Mouse (Mus musculus): ENCODE measurements around the gene 4930544D05Rik. TPM values are rescaled to one million over a fixed set of nuclear protein-coding genes. Genes with fewer than 3 reads are reported as not detected.

The 4930544D05Rik gene
- total RNA-seq, 1 experiment = 0.45 TPM

GRCm38 (mm10) chr11:70657573-70657972 is 41.9 kb downstream of the 4930544D05Rik start:
- TF ChIP-seq ZNF384 (IDR thresholded peaks at IDR 0.05; ENCODE audit: low read depth, low read length) (no peak), ZC3H11A (IDR thresholded peaks at IDR 0.05; ENCODE audit: borderline replicate concordance, low read depth, low read length) (no peak), HCFC1 (IDR thresholded peaks at IDR 0.05; ENCODE audit: borderline replicate concordance, insufficient read depth, low read length) (no peak), CHD2 (IDR thresholded peaks at IDR 0.05; ENCODE audit: low read depth, low read length) (no peak)
- Histone ChIP-seq H3K4me3 (ENCODE audit: insufficient read depth in 1 of 2, low read depth in 1 of 2, low read length in 2 of 2, poor library complexity in 1 of 2, severe bottlenecking in 1 of 2) (no peak overlapping the region), H3K9me3 (ENCODE audit: control insufficient read depth, insufficient read depth, low read depth, low read length) (no peaks in the 10 kb centered on the region), H3K27ac (ENCODE audit: insufficient read depth, low read depth, low read length, poor library complexity, severe bottlenecking) (no peak overlapping the region), H3K36me3 (ENCODE audit: control insufficient read depth, insufficient read depth, low read length, poor library complexity, severe bottlenecking) (peaks cover 16% of the 10 kb centered on the region), H3K9ac (ENCODE audit: insufficient read depth, low read depth, low read length, poor library complexity, severe bottlenecking) (no peak overlapping the region), H3K4me1 (ENCODE audit: control insufficient read depth in 2 of 2, insufficient read depth in 2 of 2, low read length in 2 of 2, poor library complexity in 1 of 2) (peaks cover 8 to 25% of the 10 kb centered on the region in 2 experiments; a peak in 3 of 4 replicates)
- in situ Hi-C loops (cut with MboI; ENCODE audit: low sequenced_read_pairs in 2 of 2, unreplicated experiment in 2 of 2) = no loop called here
- no peak for DNase-seq (ENCODE audit: low read depth, low spot score)

GRCm38 (mm10) chr11:70657991-70658390 is 42.3 kb downstream of the 4930544D05Rik start:
- in situ Hi-C loops (cut with MboI; ENCODE audit: low sequenced_read_pairs in 2 of 2, unreplicated experiment in 2 of 2) = no loop called here
- H3K9ac ChIP-seq (ENCODE audit: insufficient read depth, low read depth, low read length, poor library complexity, severe bottlenecking) = no peak overlapping the region; the same call in 1 of the 2 replicates
- H3K36me3 ChIP-seq (ENCODE audit: control insufficient read depth, insufficient read depth, low read length, poor library complexity, severe bottlenecking) = peaks cover 16% of the 10 kb centered on the region
- H3K4me3 ChIP-seq (ENCODE audit: insufficient read depth in 1 of 2, low read depth in 1 of 2, low read length in 2 of 2, poor library complexity in 1 of 2, severe bottlenecking in 1 of 2) = no peak overlapping the region
- H3K27ac ChIP-seq (ENCODE audit: insufficient read depth, low read depth, low read length, poor library complexity, severe bottlenecking) = no peak overlapping the region
- H3K4me1 ChIP-seq (ENCODE audit: control insufficient read depth in 2 of 2, insufficient read depth in 2 of 2, low read length in 2 of 2, poor library complexity in 1 of 2) = peaks cover 8 to 25% of the 10 kb centered on the region in 2 experiments; a peak in 3 of 4 replicates
- TF ChIP-seq HCFC1 (IDR thresholded peaks at IDR 0.05; ENCODE audit: borderline replicate concordance, insufficient read depth, low read length) (no peak), CHD2 (IDR thresholded peaks at IDR 0.05; ENCODE audit: low read depth, low read length) (no peak), MAFK (IDR thresholded peaks at IDR 0.05; ENCODE audit: insufficient read depth, low read depth, low read length) (no peak), ZNF384 (IDR thresholded peaks at IDR 0.05; ENCODE audit: low read depth, low read length) (no peak), ZC3H11A (IDR thresholded peaks at IDR 0.05; ENCODE audit: borderline replicate concordance, low read depth, low read length) (no peak)
- DNase-seq (ENCODE audit: low read depth, low spot score) = no peak
- no peaks in the 10 kb centered on the region for H3K9me3 ChIP-seq (ENCODE audit: control insufficient read depth, insufficient read depth, low read depth, low read length)

GRCm38 (mm10) chr11:70658521-70658920 is 42.9 kb downstream of the 4930544D05Rik start:
- Histone ChIP-seq H3K36me3 (ENCODE audit: control insufficient read depth, insufficient read depth, low read length, poor library complexity, severe bottlenecking) (peaks cover 14% of the 10 kb centered on the region), H3K9ac (ENCODE audit: insufficient read depth, low read depth, low read length, poor library complexity, severe bottlenecking) (peak overlapping the region; percentile 27; the same call in 1 of the 2 replicates), H3K4me3 (ENCODE audit: insufficient read depth in 1 of 2, low read depth in 1 of 2, low read length in 2 of 2, poor library complexity in 1 of 2, severe bottlenecking in 1 of 2) (no peak overlapping the region), H3K27ac (ENCODE audit: insufficient read depth, low read depth, low read length, poor library complexity, severe bottlenecking) (no peak overlapping the region), H3K4me1 (ENCODE audit: control insufficient read depth in 2 of 2, insufficient read depth in 2 of 2, low read length in 2 of 2, poor library complexity in 1 of 2) (peaks cover 8 to 25% of the 10 kb centered on the region in 2 experiments; a peak in 3 of 4 replicates), H3K9me3 (ENCODE audit: control insufficient read depth, insufficient read depth, low read depth, low read length) (no peaks in the 10 kb centered on the region)
- in situ Hi-C loops (cut with MboI; ENCODE audit: low sequenced_read_pairs in 2 of 2, unreplicated experiment in 2 of 2) = no loop called here
- no peak for TF ChIP-seq ZC3H11A (IDR thresholded peaks at IDR 0.05; ENCODE audit: borderline replicate concordance, low read depth, low read length)
- no peak for TF ChIP-seq ZNF384 (IDR thresholded peaks at IDR 0.05; ENCODE audit: low read depth, low read length)
- TF ChIP-seq CHD2 (IDR thresholded peaks at IDR 0.05; ENCODE audit: low read depth, low read length) = no peak
- TF ChIP-seq HCFC1 (IDR thresholded peaks at IDR 0.05; ENCODE audit: borderline replicate concordance, insufficient read depth, low read length) = no peak
- no peak for TF ChIP-seq MAFK (IDR thresholded peaks at IDR 0.05; ENCODE audit: insufficient read depth, low read depth, low read length)
- DNase-seq (ENCODE audit: low read depth, low spot score) = no peak

- Histone ChIP-seq H3K36me3 (ENCODE audit: control insufficient read depth, insufficient read depth, low read length, poor library complexity, severe bottlenecking) (peaks cover 14% of the 10 kb centered on the region), H3K4me1 (ENCODE audit: control insufficient read depth in 2 of 2, insufficient read depth in 2 of 2, low read length in 2 of 2, poor library complexity in 1 of 2) (peaks cover 8 to 25% of the 10 kb centered on the region in 2 experiments; a peak in 3 of 4 replicates), H3K9me3 (ENCODE audit: control insufficient read depth, insufficient read depth, low read depth, low read length) (no peaks in the 10 kb centered on the region), H3K27ac (ENCODE audit: insufficient read depth, low read depth, low read length, poor library complexity, severe bottlenecking) (no peak overlapping the region), H3K4me3 (ENCODE audit: insufficient read depth in 1 of 2, low read depth in 1 of 2, low read length in 2 of 2, poor library complexity in 1 of 2, severe bottlenecking in 1 of 2) (no peak overlapping the region), H3K9ac (ENCODE audit: insufficient read depth, low read depth, low read length, poor library complexity, severe bottlenecking) (peak overlapping the region; percentile 27; the same call in 1 of the 2 replicates)
- in situ Hi-C loops (cut with MboI; ENCODE audit: low sequenced_read_pairs in 2 of 2, unreplicated experiment in 2 of 2) = no loop called here
- TF ChIP-seq MAFK (IDR thresholded peaks at IDR 0.05; ENCODE audit: insufficient read depth, low read depth, low read length) = no peak
- TF ChIP-seq CHD2 (IDR thresholded peaks at IDR 0.05; ENCODE audit: low read depth, low read length) = no peak
- no peak for TF ChIP-seq HCFC1 (IDR thresholded peaks at IDR 0.05; ENCODE audit: borderline replicate concordance, insufficient read depth, low read length)
- TF ChIP-seq ZNF384 (IDR thresholded peaks at IDR 0.05; ENCODE audit: low read depth, low read length) = no peak
- TF ChIP-seq ZC3H11A (IDR thresholded peaks at IDR 0.05; ENCODE audit: borderline replicate concordance, low read depth, low read length) = no peak
- DNase-seq (ENCODE audit: low read depth, low spot score) = no peak
These were observed 43.3 kb downstream of the 4930544D05Rik start for GRCm38 (mm10) chr11:70658942-70659341.

All from ES-E14 (cell line).